Mouse (Mus musculus) heart, postnatal 0 days (tissue): ENCODE results near the gene Acer2.

Source experiments
- CTCF ChIP-seq: IDR thresholded peaks from 2 replicates; pipeline ENCODE4 v1.5.1; 2016; ENCODE audit warnings: antibody characterized with exemption, control low read depth, low read depth
- EP300 ChIP-seq: IDR thresholded peaks from 2 replicates; pipeline ENCODE4 v1.6.1; 2016; ENCODE audit warnings: antibody characterized with exemption, low read depth

DNA sequence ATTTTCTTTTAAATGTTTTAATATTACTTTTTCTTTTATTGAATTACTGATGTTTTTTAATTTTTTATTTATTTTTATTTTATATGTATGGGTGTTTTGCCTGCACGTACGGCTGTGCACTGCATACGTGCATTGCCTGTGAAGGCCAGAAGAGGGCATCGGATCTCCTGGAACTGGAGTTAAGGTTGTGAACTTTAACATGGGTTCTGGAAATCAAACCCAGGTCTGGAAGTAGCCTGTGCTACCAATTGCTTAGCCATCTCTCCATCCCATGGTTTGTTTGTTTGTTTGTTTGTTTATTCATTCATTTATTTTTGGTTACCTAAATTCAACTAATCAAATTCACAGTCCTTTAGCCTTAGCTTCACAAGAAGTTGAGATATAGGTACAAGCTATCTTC, 10.7 kb downstream of the Acer2 start:
- TF ChIP-seq CTCF (peak; percentile 52), EP300 (no peak)
